Mouse (Mus musculus) cerebellum, adult 2 months (tissue): ENCODE measurements around the gene Nhp2.

ENCODE experiments used
- CTCF ChIP-seq: fragments of 200-500 bp; IDR thresholded peaks from 2 replicates; pipeline ENCODE4 v1.5.1; 2011; ENCODE audit warnings: low read depth, mild to moderate bottlenecking, control low read depth, low read length, moderate library complexity, borderline replicate concordance; ENCODE audit not compliant: insufficient read depth
- POLR2A ChIP-seq: fragments of 200-500 bp; IDR thresholded peaks from 2 replicates; pipeline ENCODE4 v1.6.1; 2011; ENCODE audit warnings: low read length, control low read depth, borderline replicate concordance; ENCODE audit not compliant: insufficient read depth

DNA sequence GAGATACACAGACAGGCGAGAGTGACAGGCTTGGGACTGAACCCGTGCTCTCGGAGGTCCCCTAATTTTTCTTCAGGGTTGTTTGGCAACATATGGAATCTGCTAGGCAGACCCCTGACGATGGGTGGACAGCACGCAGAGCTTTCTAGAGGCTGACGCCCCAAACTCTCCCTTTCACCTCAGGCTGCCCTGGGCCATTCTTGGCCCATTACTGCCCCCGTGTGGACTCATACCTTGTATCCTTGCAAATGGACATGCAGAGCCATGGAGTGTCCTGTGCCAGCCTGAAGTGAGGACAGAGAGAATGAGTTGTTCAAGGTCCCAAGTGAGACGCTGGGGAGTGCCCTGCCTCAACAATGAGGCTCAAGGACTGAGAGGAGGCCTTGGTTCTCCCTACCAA lies 36.8 kb upstream of the Nhp2 start:
- TF ChIP-seq CTCF, result peak; percentile 60; the same call in 1 of the 2 replicates
- TF ChIP-seq POLR2A, result no peak
